Mouse (Mus musculus) heart, embryonic 15.5 days (tissue): ENCODE measurements at regions not wholly inside any gene's neighbourhood (a gene's known extent, or its start where the extent isn't known, plus 50 kb on each side); places are given as distances from the start of the nearest gene placed in this dataset.

Source experiments
- ATAC-seq: fragments of 200-750 bp; cut with Nextera tagmentation; replicated peaks from 2 replicates; pipeline ENCODE4 v1.8.0; 2017; ENCODE audit warnings: low read depth, moderate TSS enrichment; ENCODE audit not compliant: insufficient number of reproducible peaks, insufficient read depth, low FRiP score
- H3K27ac ChIP-seq: fragments of 300-500 bp; sonication (generic); 2 replicates; pipeline ENCODE4 v1.5.1; 2015; ENCODE audit warnings: mild to moderate bottlenecking, inconsistent platforms
- H3K27me3 ChIP-seq: fragments of 300-500 bp; sonication (generic); 2 replicates; pipeline ENCODE4 v1.6.1; 2015; ENCODE audit warnings: inconsistent platforms
- H3K36me3 ChIP-seq: fragments of 300-500 bp; sonication (generic); 2 replicates; pipeline ENCODE4 v1.6.1; 2015; ENCODE audit warnings: mild to moderate bottlenecking, inconsistent platforms
- H3K4me1 ChIP-seq: fragments of 300-500 bp; sonication (generic); replicated peaks from 2 replicates; pipeline ENCODE4 v1.6.1; 2015; ENCODE audit warnings: inconsistent platforms
- H3K4me2 ChIP-seq: fragments of 300-500 bp; sonication (generic); 2 replicates; pipeline ENCODE4 v1.6.1; 2015; ENCODE audit warnings: inconsistent platforms, mild to moderate bottlenecking, moderate library complexity
- H3K4me3 ChIP-seq: fragments of 300-500 bp; sonication (generic); 2 replicates; pipeline ENCODE4 v1.5.1; 2015; ENCODE audit warnings: mild to moderate bottlenecking, inconsistent platforms
- H3K9ac ChIP-seq: fragments of 300-500 bp; sonication (generic); 2 replicates; pipeline ENCODE4 v1.6.1; 2015; ENCODE audit warnings: mild to moderate bottlenecking, inconsistent platforms
- H3K9me3 ChIP-seq: fragments of 300-500 bp; sonication (generic); replicated peaks from 2 replicates; pipeline ENCODE4 v1.6.1; 2016; ENCODE audit warnings: inconsistent platforms
- WGBS: fragments of 180-500 bp; shearing (Covaris S2); methylation state at CpG from one replicate; pipeline ENCODE4 v1.1.7; 2015; ENCODE audit warnings: mixed read lengths; 5-methylcytosine and 5-hydroxymethylcytosine counted together

DNA sequence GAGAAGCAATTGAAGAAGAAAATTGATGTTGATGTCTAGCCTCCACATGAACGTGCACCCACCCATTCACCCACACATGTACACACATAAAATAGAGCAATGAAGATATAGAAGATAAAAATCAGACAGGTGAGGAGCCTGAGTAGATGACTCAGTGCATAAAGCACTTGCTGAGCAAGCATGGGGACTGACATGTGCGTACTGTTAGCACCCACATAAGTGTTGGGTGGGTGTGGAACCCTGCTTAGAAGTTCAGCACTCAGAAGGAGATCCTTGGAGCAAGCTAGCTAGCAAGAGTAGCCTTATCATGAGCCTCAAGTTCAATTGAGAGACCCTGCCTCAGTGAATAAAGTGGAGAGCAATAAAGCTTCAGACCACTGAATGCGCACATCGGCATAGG is 305.7 kb upstream of the Adamts9 start:
- H3K36me3 ChIP-seq = no peaks in the 10 kb centered on the region
- WGBS = 88% methylated on average over 4 of the region's 4 CpGs

DNA sequence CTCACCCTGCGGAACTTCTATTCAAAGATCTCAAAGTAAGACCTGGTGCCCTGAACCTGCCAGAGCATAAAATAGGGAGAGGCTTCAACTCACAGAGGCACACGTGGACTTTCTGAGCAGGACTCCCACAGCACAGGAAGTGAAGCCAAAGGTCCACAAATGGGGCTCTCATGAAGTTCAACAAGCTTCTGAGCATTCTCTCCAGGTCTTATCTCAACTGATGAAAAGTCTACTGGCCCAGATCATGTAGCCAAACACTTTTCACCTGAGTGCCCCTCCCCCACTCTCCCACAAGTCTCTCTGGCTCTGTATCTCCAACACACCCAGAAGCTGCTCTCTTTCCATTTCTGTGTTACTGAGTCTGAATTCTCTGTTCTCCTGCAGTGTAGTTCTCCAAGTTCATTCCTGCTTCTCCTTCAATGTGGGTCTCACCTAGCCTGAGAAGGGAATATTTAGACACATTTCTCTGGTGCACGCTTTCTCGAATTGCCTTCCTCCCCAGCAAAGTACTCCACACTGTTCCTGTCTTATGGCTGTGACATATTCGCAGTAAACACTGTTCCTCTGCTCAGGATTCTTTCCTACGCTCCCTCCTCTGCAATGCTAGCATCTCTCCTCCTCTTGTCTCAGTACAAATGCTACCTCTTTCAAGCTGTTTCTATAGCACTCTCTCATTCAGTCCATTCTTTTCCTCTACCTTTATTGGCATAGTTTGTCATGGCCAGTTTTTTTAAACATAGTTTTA is 303.4 kb upstream of the Adamts9 start:
- H3K27me3 ChIP-seq = no peaks in the 10 kb centered on the region; the same call in 1 of the 2 replicates
- no peak overlapping the region for H3K9ac ChIP-seq
- H3K4me3 ChIP-seq = no peak overlapping the region
- H3K27ac ChIP-seq = no peak overlapping the region
- no peak for ATAC-seq
- H3K4me1 ChIP-seq = 0 out of 2 replicates have a peak, but pooled peaks cover 3% of the 10 kb centered on the region
- H3K4me2 ChIP-seq = no peak overlapping the region
- H3K36me3 ChIP-seq = no peaks in the 10 kb centered on the region
- WGBS = 66% methylated on average over 6 of the region's 6 CpGs
- no peaks in the 10 kb centered on the region for H3K9me3 ChIP-seq

More for the DNA sequence above, 305.7 kb upstream of the Adamts9 start:
- ATAC-seq = no peak
- H3K27me3 ChIP-seq = no peaks in the 10 kb centered on the region; the same call in 1 of the 2 replicates
- no peak overlapping the region for H3K9ac ChIP-seq
- H3K4me2 ChIP-seq = no peak overlapping the region
- H3K4me3 ChIP-seq = no peak overlapping the region
- H3K4me1 ChIP-seq = 0 out of 2 replicates have a peak, but pooled peaks cover 9% of the 10 kb centered on the region
- no peak overlapping the region for H3K27ac ChIP-seq
- H3K9me3 ChIP-seq = no peaks in the 10 kb centered on the region

DNA sequence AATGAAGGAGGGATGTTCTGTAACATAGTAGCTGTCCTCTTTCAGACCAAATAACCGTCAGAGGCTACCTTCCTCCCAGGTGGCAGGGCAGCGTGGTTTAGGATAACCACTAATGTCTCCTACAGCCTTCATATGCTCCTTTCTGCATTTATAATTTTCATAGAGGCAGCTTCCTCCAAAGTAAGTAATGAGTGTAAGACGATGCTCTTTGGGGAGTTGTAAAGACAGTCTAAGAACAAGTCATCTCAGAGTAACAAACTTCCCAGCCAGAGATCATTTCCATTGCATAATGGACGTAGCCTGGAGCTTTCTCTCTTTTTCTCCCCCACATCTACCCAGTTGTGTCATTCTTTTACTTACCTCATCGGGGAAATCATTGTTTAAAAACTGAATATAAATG is 292.3 kb upstream of the Adamts9 start:
- H3K36me3 ChIP-seq = no peaks in the 10 kb centered on the region
- H3K4me2 ChIP-seq = no peak overlapping the region
- H3K4me1 ChIP-seq = peaks cover 30% of the 10 kb centered on the region
- H3K27me3 ChIP-seq = no peaks in the 10 kb centered on the region
- H3K4me3 ChIP-seq = no peak overlapping the region
- H3K9me3 ChIP-seq = no peaks in the 10 kb centered on the region
- no peak overlapping the region for H3K9ac ChIP-seq
- no peak overlapping the region for H3K27ac ChIP-seq
- ATAC-seq = no peak
- WGBS = 69% methylated on average over 5 of the region's 5 CpGs

DNA sequence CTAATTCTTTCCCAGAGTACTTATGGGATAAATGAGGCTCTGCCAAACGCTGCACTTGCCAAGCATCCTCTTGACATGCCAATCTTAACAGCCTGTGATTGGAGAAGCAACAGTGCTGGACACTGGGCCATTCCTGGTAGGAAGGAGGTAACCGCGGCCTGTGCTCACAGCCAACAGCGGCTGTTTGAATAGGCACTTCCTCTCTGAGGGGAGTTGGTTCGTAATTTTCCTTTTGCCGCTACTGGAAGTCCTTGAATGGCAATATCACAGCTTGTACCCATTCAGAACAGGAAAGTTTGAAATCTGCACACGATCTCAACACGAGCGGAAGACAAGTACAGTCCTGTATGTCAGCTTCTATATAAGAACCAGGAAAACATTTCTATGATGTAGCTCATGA is 289.3 kb upstream of the Adamts9 start:
- Histone ChIP-seq H3K9me3 (no peaks in the 10 kb centered on the region), H3K4me3 (no peak overlapping the region), H3K4me2 (no peak overlapping the region), H3K27me3 (no peaks in the 10 kb centered on the region), H3K9ac (no peak overlapping the region), H3K36me3 (no peaks in the 10 kb centered on the region), H3K27ac (peak overlapping the region; percentile 63), H3K4me1 (peaks cover 30% of the 10 kb centered on the region)
- WGBS = 39% methylated on average over 9 of the region's 9 CpGs
- peak; percentile 85 for ATAC-seq

DNA sequence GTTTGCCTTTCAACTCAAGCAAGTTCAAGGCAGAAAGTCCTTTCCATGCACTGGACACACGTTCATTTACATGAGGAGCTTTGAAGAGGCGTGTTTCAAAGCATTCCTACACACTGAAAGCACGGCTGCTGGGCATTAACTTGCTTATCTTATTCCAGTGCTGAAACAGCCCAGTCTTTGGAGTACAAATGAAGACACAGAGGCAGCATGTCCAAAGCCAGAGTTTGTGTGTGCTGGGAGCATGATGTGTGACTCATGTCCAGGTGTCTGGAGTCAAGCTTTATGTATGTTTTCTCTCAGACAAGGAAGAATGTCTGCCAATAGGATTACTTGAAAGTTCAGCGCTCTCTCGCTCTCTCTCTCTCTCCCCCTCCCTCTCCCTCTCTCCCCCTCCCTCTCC is 287.2 kb upstream of the Adamts9 start:
- Histone ChIP-seq H3K4me1 (peaks cover 22% of the 10 kb centered on the region), H3K27me3 (no peaks in the 10 kb centered on the region), H3K36me3 (no peaks in the 10 kb centered on the region), H3K4me3 (no peak overlapping the region), H3K9me3 (no peaks in the 10 kb centered on the region), H3K9ac (no peak overlapping the region), H3K4me2 (no peak overlapping the region), H3K27ac (no peak overlapping the region)
- no peak for ATAC-seq
- WGBS = 46% methylated on average over 5 of the region's 5 CpGs

DNA sequence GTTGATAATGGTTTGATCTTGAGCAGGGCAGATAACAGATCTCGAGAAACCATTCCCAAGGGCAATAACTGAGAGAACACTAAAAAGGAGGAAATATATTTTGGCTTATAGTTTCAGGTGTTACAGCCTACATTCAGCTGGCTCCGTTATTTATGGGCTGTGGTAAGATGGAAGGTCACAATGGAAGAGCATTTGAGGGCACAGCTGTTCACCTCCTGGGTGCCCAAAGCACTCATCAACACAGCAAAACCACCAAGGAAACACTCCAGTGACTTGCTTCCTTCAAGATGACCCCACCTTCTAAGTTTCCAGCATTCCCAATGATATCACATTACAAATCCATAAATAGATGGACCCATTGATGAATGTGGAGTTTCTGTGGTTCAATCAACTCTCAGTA is 286.0 kb upstream of the Adamts9 start:
- H3K9me3 ChIP-seq = no peaks in the 10 kb centered on the region
- no peak overlapping the region for H3K4me3 ChIP-seq
- WGBS = 81% methylated on average over 2 of the region's 2 CpGs
- no peaks in the 10 kb centered on the region for H3K36me3 ChIP-seq
- ATAC-seq = no peak
- no peak overlapping the region for H3K4me2 ChIP-seq
- H3K27me3 ChIP-seq = no peaks in the 10 kb centered on the region
- H3K4me1 ChIP-seq = peaks cover 22% of the 10 kb centered on the region
- H3K9ac ChIP-seq = no peak overlapping the region
- no peak overlapping the region for H3K27ac ChIP-seq

DNA sequence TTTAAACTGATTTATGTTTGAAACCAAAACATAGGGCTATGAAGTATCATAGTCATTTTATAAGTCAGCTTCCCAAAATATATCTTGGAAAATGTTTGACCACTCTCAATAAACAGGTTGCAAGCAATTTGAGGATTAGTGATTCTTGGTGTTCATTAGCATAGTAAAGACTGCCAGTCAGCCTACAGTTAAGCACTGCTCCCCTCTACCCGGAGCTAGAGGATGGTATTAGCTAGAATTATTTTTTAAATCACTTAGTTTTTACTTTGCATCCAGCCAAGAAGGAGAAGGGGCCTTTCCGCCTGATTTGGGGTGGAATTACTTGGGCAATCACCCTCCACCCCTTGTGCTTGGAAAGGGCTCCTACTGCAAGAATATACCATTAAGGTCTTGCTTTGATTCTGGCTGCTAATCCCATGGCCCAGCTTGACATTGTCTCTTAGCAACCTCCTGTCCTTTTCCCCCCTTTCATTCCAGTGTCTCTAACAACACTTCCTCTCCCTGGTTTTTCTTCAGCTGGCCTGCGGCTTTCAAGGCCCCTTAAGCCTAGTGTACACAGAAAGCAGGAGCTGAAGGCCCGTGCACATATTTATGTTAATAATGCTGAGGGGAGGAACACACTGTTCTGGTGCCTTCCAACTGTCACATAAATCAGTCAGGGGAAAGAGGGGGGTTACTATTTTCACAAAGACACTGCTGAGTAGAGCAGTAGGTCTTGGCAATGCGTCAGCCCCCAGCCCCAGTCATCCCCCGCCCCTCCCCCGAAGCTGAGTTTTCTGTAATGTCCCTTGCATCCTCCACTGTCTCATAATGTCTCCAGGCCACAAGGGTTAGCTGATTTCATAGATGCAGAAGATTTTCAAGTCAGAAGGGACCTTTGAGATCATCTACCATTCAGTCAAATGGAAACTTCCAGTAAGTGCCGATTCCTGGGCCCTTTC is 280.6 kb upstream of the Adamts9 start:
- WGBS = 49% methylated on average over 8 of the region's 8 CpGs
- no peak overlapping the region for H3K4me2 ChIP-seq
- H3K4me1 ChIP-seq = peaks cover 7% of the 10 kb centered on the region
- ATAC-seq = peak; percentile 60; the same call in 1 of the 2 replicates
- no peak overlapping the region for H3K4me3 ChIP-seq
- H3K27ac ChIP-seq = no peak overlapping the region; the same call in 1 of the 2 replicates
- H3K27me3 ChIP-seq = no peaks in the 10 kb centered on the region
- H3K9ac ChIP-seq = no peak overlapping the region
- H3K36me3 ChIP-seq = no peaks in the 10 kb centered on the region
- H3K9me3 ChIP-seq = no peaks in the 10 kb centered on the region

DNA sequence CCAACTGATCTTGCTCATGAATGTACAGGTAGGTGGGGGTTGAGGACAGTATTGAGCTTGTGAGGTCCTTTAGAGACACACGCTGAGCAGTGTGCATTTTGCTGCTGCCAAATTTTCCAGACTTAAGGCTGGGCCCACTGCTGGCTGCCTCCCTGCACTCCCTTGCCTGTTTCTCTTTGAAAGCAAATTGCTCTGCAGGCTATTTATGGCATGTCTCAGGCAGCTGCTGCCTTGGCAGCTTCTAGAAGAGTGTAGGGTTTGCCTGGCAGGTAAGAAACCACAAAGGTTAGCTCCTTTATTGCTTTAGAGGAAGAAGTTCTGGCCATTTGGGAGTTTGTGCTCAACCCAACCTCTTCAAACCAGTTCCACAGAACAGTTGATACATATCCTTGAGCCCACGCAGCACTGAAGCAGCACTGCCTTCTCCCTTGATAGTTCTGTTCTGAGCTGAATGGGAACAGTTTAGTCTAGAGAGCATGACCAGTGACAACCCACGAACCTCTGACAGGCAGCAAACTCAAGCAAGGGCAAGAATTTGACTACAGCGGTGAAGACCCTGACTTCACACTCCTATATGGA is 274.8 kb upstream of the Adamts9 start:
- Histone ChIP-seq H3K9me3 (no peaks in the 10 kb centered on the region), H3K27me3 (no peaks in the 10 kb centered on the region), H3K9ac (no peak overlapping the region), H3K36me3 (no peaks in the 10 kb centered on the region), H3K4me1 (peaks cover 13% of the 10 kb centered on the region), H3K4me3 (no peak overlapping the region), H3K27ac (peak overlapping the region; percentile 47), H3K4me2 (no peak overlapping the region)
- 54% methylated on average over 4 of the region's 4 CpGs for whole genome bisulfite sequencing
- no peak for ATAC-seq

DNA sequence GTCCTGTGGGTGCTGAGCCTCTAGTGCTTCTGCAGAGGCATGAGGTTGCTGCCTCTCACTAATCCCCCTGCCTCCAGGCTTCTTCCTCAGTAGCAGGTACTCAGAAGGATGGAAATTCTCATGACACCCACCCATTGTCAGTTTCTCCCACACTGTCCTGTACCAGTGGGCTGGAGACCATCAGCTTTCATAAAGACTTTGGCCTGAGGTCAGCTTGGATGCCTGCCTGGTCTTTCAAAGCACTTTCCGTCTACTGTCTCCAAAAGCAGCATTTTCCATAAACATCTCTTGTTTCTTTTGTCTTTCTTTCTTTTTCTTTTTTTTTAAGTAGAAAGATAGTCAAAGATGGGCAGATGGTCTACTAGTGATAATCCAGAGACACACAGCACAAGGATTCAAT is 257.6 kb upstream of the Adamts9 start:
- Histone ChIP-seq H3K9ac (no peak overlapping the region), H3K4me2 (no peak overlapping the region), H3K27me3 (no peaks in the 10 kb centered on the region), H3K36me3 (no peaks in the 10 kb centered on the region), H3K9me3 (no peaks in the 10 kb centered on the region), H3K4me3 (no peak overlapping the region), H3K4me1 (peaks cover 3% of the 10 kb centered on the region; the same call in 1 of the 2 replicates), H3K27ac (no peak overlapping the region)
- WGBS = 77% methylated on average over 1 of the region's 1 CpGs
- ATAC-seq = no peak

DNA sequence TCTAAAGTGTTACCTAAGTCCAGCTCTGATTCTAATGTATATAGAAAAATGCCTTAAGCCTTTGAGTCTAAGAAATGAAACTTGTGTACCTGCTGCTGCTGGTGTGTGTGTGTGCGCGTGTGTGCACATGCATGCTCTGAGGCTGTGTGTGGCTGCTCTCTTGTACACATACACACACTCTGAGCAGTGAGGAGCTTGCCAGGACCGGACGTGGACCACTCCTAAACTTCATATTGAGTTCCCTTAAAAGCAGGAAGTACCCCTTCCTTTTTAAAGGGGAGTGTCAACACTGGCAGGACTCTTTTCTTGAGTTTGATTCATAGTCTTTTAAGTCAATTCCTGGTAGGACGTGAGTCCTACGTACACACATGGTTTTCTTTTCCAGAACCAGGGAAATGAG is 251.4 kb upstream of the Adamts9 start:
- no peak for ATAC-seq
- WGBS = 74% methylated on average over 6 of the region's 6 CpGs
- H3K9ac ChIP-seq = no peak overlapping the region

DNA sequence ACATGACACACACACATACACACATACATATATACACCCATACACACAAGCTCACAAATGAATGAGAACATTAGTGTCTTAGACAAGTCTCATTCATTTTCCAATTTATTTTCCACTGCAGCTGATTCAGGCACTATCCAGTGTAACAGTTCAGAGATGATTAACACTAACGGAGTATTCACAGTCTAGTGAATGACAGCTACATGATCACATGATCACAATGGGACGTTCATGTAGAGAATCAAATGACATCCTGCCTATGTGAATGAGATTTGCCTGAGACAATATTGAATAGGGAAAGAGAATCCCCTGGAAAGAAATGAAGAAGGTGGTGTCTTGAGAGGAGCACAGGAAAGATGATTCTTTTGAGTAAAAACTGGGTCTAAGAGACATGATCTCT is 249.7 kb upstream of the Adamts9 start:
- Histone ChIP-seq H3K27me3 (no peaks in the 10 kb centered on the region), H3K9me3 (no peaks in the 10 kb centered on the region), H3K4me3 (no peak overlapping the region), H3K36me3 (no peaks in the 10 kb centered on the region), H3K27ac (no peak overlapping the region), H3K4me2 (no peak overlapping the region), H3K9ac (no peak overlapping the region), H3K4me1 (no peaks in the 10 kb centered on the region)
- WGBS = 55% methylated on average over 2 of the region's 2 CpGs
- no peak for ATAC-seq

More for the DNA sequence above, 251.4 kb upstream of the Adamts9 start:
- Histone ChIP-seq H3K4me2 (no peak overlapping the region), H3K27me3 (no peaks in the 10 kb centered on the region), H3K27ac (no peak overlapping the region), H3K9me3 (no peaks in the 10 kb centered on the region), H3K36me3 (no peaks in the 10 kb centered on the region), H3K4me3 (no peak overlapping the region), H3K4me1 (peaks cover 3% of the 10 kb centered on the region; the same call in 1 of the 2 replicates)
